Mouse (Mus musculus) heart, embryonic 13.5 days (tissue): ENCODE measurements around the gene Klhl29. TPM values are rescaled to one million over a fixed set of nuclear protein-coding genes. Genes with fewer than 3 reads are reported as not detected.

Experiments
- ATAC-seq: fragments of 200-750 bp; cut with Nextera tagmentation; 2 replicates; pipeline ENCODE4 v1.8.0; 2017; ENCODE audit warnings: moderate TSS enrichment; ENCODE audit not compliant: insufficient number of reproducible peaks, low FRiP score, low TSS enrichment; ENCODE audit errors: extremely low read depth
- H3K27ac ChIP-seq: fragments of 300-500 bp; sonication (generic); replicated peaks from 2 replicates; pipeline ENCODE4 v1.5.1; 2015; ENCODE audit warnings: moderate library complexity, mild to moderate bottlenecking, inconsistent platforms
- H3K27me3 ChIP-seq: fragments of 300-500 bp; sonication (generic); replicated peaks from 2 replicates; pipeline ENCODE4 v1.6.1; 2015; ENCODE audit warnings: mild to moderate bottlenecking, inconsistent platforms
- H3K36me3 ChIP-seq: fragments of 300-500 bp; sonication (generic); 2 replicates; pipeline ENCODE4 v1.6.1; 2015; ENCODE audit warnings: mild to moderate bottlenecking, inconsistent platforms
- H3K4me1 ChIP-seq: fragments of 300-500 bp; sonication (generic); 2 replicates; pipeline ENCODE4 v1.6.1; 2015; ENCODE audit warnings: inconsistent platforms
- H3K4me2 ChIP-seq: fragments of 300-500 bp; sonication (generic); 2 replicates; pipeline ENCODE4 v1.6.1; 2015; ENCODE audit warnings: inconsistent platforms, mild to moderate bottlenecking, moderate library complexity
- H3K4me3 ChIP-seq: fragments of 300-500 bp; sonication (generic); 2 replicates; pipeline ENCODE4 v1.5.1; 2015; ENCODE audit warnings: moderate library complexity, mild to moderate bottlenecking, inconsistent platforms
- H3K9ac ChIP-seq: fragments of 300-500 bp; sonication (generic); 2 replicates; pipeline ENCODE4 v1.6.1; 2015; ENCODE audit warnings: inconsistent platforms, mild to moderate bottlenecking, moderate library complexity
- H3K9me3 ChIP-seq: fragments of 300-500 bp; sonication (generic); 2 replicates; pipeline ENCODE4 v1.6.1; 2016; ENCODE audit warnings: inconsistent platforms
- WGBS: fragments of 180-500 bp; shearing (Covaris S2); methylation state at CpG from one replicate; pipeline ENCODE4 v1.1.7; 2015; ENCODE audit warnings: mixed read lengths; 5-methylcytosine and 5-hydroxymethylcytosine counted together
- polyA plus RNA-seq: library from polyadenylated mRNA; unstranded; fragments of >200 nt; fragmentation: Nextera tagmentation; extraction: Ambion mirVana; gene quantifications from 2 replicates; pipeline ENCODE4 v1.2.1, GENCODE M21; 2015

Klhl29 gene
- polyA plus RNA-seq = 0.29 TPM in 2 replicates

- Histone ChIP-seq H3K4me2 (peak within 1 kb of the TSS; percentile 100), H3K27me3 (peaks cover 76% of the 10 kb centered on the region), H3K4me1 (peaks cover 20% of the 10 kb centered on the region), H3K4me3 (peak within 1 kb of the TSS; percentile 78), H3K27ac (peak within 1 kb of the TSS; percentile 32; the same call in 1 of the 2 replicates), H3K9ac (peak within 1 kb of the TSS; percentile 81), H3K36me3 (no peaks in the 10 kb centered on the region), H3K9me3 (no peaks in the 10 kb centered on the region)
- WGBS = 2% methylated on average over 55 of the region's 66 CpGs
- peak; percentile 83 for ATAC-seq
Measured at GRCm38 (mm10) chr12:5375616-5376461, at the start of gene Klhl29. Klhl29 (minus strand) TSS chr12:5375682.

GRCm38 (mm10) chr12:5425276-5425675 lies 49.8 kb upstream of the Klhl29 start:
- H3K4me3 ChIP-seq = no peak overlapping the region
- H3K9ac ChIP-seq = no peak overlapping the region
- no peak overlapping the region for H3K4me2 ChIP-seq
- no peaks in the 10 kb centered on the region for H3K27me3 ChIP-seq
- H3K4me1 ChIP-seq = peaks cover 9% of the 10 kb centered on the region
- H3K36me3 ChIP-seq = no peaks in the 10 kb centered on the region
- H3K27ac ChIP-seq = no peak overlapping the region
- 72% methylated on average over 4 of the region's 4 CpGs for WGBS
- no peaks in the 10 kb centered on the region for H3K9me3 ChIP-seq
- ATAC-seq = no peak

- H3K27me3 ChIP-seq = peaks cover 3% of the 10 kb centered on the region
- no peak overlapping the region for H3K4me2 ChIP-seq
- ATAC-seq = no peak
- no peak overlapping the region for H3K4me3 ChIP-seq
- H3K4me1 ChIP-seq = peaks cover 15% of the 10 kb centered on the region
- no peak overlapping the region for H3K9ac ChIP-seq
- no peaks in the 10 kb centered on the region for H3K9me3 ChIP-seq
- 48% methylated on average over 3 of the region's 3 CpGs for WGBS
- no peak overlapping the region for H3K27ac ChIP-seq
- H3K36me3 ChIP-seq = no peaks in the 10 kb centered on the region
Measured at GRCm38 (mm10) chr12:5415806-5416205, 40.3 kb upstream of the Klhl29 start.

GRCm38 (mm10) chr12:5413976-5414375 lies 38.5 kb upstream of the Klhl29 start:
- Histone ChIP-seq H3K4me3 (no peak overlapping the region), H3K27ac (no peak overlapping the region), H3K9me3 (no peaks in the 10 kb centered on the region), H3K4me2 (no peak overlapping the region), H3K27me3 (peaks cover 7% of the 10 kb centered on the region), H3K4me1 (peaks cover 21% of the 10 kb centered on the region), H3K36me3 (no peaks in the 10 kb centered on the region), H3K9ac (no peak overlapping the region)
- ATAC-seq = no peak

GRCm38 (mm10) chr12:5411761-5412537 lies 36.5 kb upstream of the Klhl29 start:
- Histone ChIP-seq H3K27ac (no peak overlapping the region), H3K9me3 (no peaks in the 10 kb centered on the region), H3K27me3 (peaks cover 12% of the 10 kb centered on the region), H3K4me3 (no peak overlapping the region), H3K9ac (no peak overlapping the region), H3K4me2 (no peak overlapping the region), H3K4me1 (peaks cover 21% of the 10 kb centered on the region), H3K36me3 (no peaks in the 10 kb centered on the region)
- 57% methylated on average over 13 of the region's 13 CpGs for WGBS
- ATAC-seq = no peak

- H3K27ac ChIP-seq = no peak overlapping the region
- no peaks in the 10 kb centered on the region for H3K36me3 ChIP-seq
- peaks cover 15% of the 10 kb centered on the region for H3K4me1 ChIP-seq
- no peak overlapping the region for H3K9ac ChIP-seq
- no peak for ATAC-seq
- no peaks in the 10 kb centered on the region for H3K9me3 ChIP-seq
- peaks cover 12% of the 10 kb centered on the region for H3K27me3 ChIP-seq
- H3K4me2 ChIP-seq = no peak overlapping the region
- H3K4me3 ChIP-seq = no peak overlapping the region
- WGBS = 70% methylated on average over 4 of the region's 4 CpGs
Measured at GRCm38 (mm10) chr12:5411346-5411745, 35.9 kb upstream of the Klhl29 start.

- Histone ChIP-seq H3K4me3 (peak overlapping the region; percentile 32), H3K36me3 (no peaks in the 10 kb centered on the region), H3K27ac (no peak overlapping the region), H3K4me1 (peaks cover 9% of the 10 kb centered on the region), H3K27me3 (peaks cover 12% of the 10 kb centered on the region), H3K9me3 (no peaks in the 10 kb centered on the region), H3K4me2 (peak overlapping the region; percentile 63), H3K9ac (no peak overlapping the region)
- 6% methylated on average over 16 of the region's 16 CpGs for WGBS
- no peak for ATAC-seq
Measured at GRCm38 (mm10) chr12:5410391-5411115, 35.1 kb upstream of the Klhl29 start.

GRCm38 (mm10) chr12:5407175-5407574 lies 31.7 kb upstream of the Klhl29 start:
- Histone ChIP-seq H3K4me1 (peaks cover 8% of the 10 kb centered on the region; the same call in 1 of the 2 replicates), H3K9ac (no peak overlapping the region), H3K27ac (no peak overlapping the region), H3K27me3 (peaks cover 12% of the 10 kb centered on the region), H3K9me3 (no peaks in the 10 kb centered on the region), H3K36me3 (no peaks in the 10 kb centered on the region), H3K4me2 (no peak overlapping the region), H3K4me3 (no peak overlapping the region)
- 69% methylated on average over 8 of the region's 8 CpGs for WGBS
- no peak for ATAC-seq

GRCm38 (mm10) chr12:5397423-5397822 lies 21.9 kb upstream of the Klhl29 start:
- no peak for ATAC-seq
- Histone ChIP-seq H3K4me1 (0 out of 2 replicates have a peak, but pooled peaks cover 4% of the 10 kb centered on the region), H3K27ac (no peak overlapping the region), H3K4me2 (no peak overlapping the region), H3K36me3 (no peaks in the 10 kb centered on the region), H3K9ac (no peak overlapping the region), H3K27me3 (no peaks in the 10 kb centered on the region), H3K9me3 (0 out of 2 replicates have a peak, but pooled peaks cover 4% of the 10 kb centered on the region), H3K4me3 (no peak overlapping the region)
- 27% methylated on average over 5 of the region's 5 CpGs for WGBS

- no peak for ATAC-seq
- H3K4me3 ChIP-seq = no peak overlapping the region
- H3K27ac ChIP-seq = no peak overlapping the region
- no peaks in the 10 kb centered on the region for H3K27me3 ChIP-seq
- no peak overlapping the region for H3K9ac ChIP-seq
- H3K36me3 ChIP-seq = no peaks in the 10 kb centered on the region
- H3K4me2 ChIP-seq = no peak overlapping the region
- H3K4me1 ChIP-seq = 0 out of 2 replicates have a peak, but pooled peaks cover 4% of the 10 kb centered on the region
- H3K9me3 ChIP-seq = 0 out of 2 replicates have a peak, but pooled peaks cover 4% of the 10 kb centered on the region
- WGBS = 36% methylated on average over 3 of the region's 3 CpGs
Measured at GRCm38 (mm10) chr12:5395188-5395587, 19.7 kb upstream of the Klhl29 start.

- Histone ChIP-seq H3K9me3 (no peaks in the 10 kb centered on the region), H3K27ac (no peak overlapping the region), H3K9ac (no peak overlapping the region), H3K4me1 (no peaks in the 10 kb centered on the region), H3K27me3 (no peaks in the 10 kb centered on the region), H3K36me3 (no peaks in the 10 kb centered on the region), H3K4me2 (no peak overlapping the region), H3K4me3 (no peak overlapping the region)
- no peak for ATAC-seq
- WGBS = 71% methylated on average over 1 of the region's 1 CpGs
Measured at GRCm38 (mm10) chr12:5387112-5387511, 11.6 kb upstream of the Klhl29 start.
